Mouse (Mus musculus) hindbrain, embryonic 14.5 days (tissue): Measurements from ENCODE around the gene Tmem88. TPM values are rescaled to one million over a fixed set of nuclear protein-coding genes. Genes with fewer than 3 reads are reported as not detected.

Experiments
- ATAC-seq: fragments of 200-750 bp; cut with Nextera tagmentation; 2 replicates; pipeline ENCODE4 v1.8.0; 2017; ENCODE audit warnings: moderate number of reproducible peaks, mild to moderate bottlenecking, moderate TSS enrichment, moderate library complexity; ENCODE audit not compliant: low FRiP score
- DNase-seq: peaks from one replicate; pipeline ENCODE4 v3.0.0-alpha.2; 2015; ENCODE audit warnings: low spot score
- H3K27ac ChIP-seq: fragments of 300-500 bp; sonication (generic); 2 replicates; pipeline ENCODE4 v1.5.1; 2014; ENCODE audit warnings: mild to moderate bottlenecking, moderate library complexity
- H3K27me3 ChIP-seq: fragments of 300-500 bp; sonication (generic); 2 replicates; pipeline ENCODE4 v1.6.1; 2014; ENCODE audit warnings: mild to moderate bottlenecking, low read length, mixed read lengths; ENCODE audit not compliant: control insufficient read depth, insufficient read depth
- H3K36me3 ChIP-seq: fragments of 300-500 bp; sonication (generic); replicated peaks from 2 replicates; pipeline ENCODE4 v1.6.1; 2014; ENCODE audit not compliant: control insufficient read depth, insufficient read depth
- H3K4me1 ChIP-seq: fragments of 300-500 bp; sonication (generic); replicated peaks from 2 replicates; pipeline ENCODE4 v1.6.1; 2014; ENCODE audit warnings: antibody characterized with exemption, low read length, mixed read lengths; ENCODE audit not compliant: control insufficient read depth, insufficient read depth
- H3K4me2 ChIP-seq: fragments of 300-500 bp; sonication (generic); replicated peaks from 2 replicates; pipeline ENCODE4 v1.6.1; 2014; ENCODE audit warnings: mild to moderate bottlenecking, moderate library complexity
- H3K4me3 ChIP-seq: fragments of 300-500 bp; sonication (generic); replicated peaks from 2 replicates; pipeline ENCODE4 v1.5.1; 2014; ENCODE audit warnings: mild to moderate bottlenecking, low read length
- H3K9ac ChIP-seq: fragments of 300-500 bp; sonication (generic); 2 replicates; pipeline ENCODE4 v1.6.1; 2014
- H3K9me3 ChIP-seq: fragments of 300-500 bp; sonication (generic); 2 replicates; pipeline ENCODE4 v1.6.1; 2016; ENCODE audit warnings: low read length; ENCODE audit not compliant: control insufficient read depth
- WGBS: fragments of 180-500 bp; shearing (Covaris S2); extraction: QIAGEN DNeasy Blood & Tissue Kit; methylation state at CpG from one replicate; pipeline ENCODE4 v1.1.7; 2014; 5-methylcytosine and 5-hydroxymethylcytosine counted together
- polyA plus RNA-seq: library from polyadenylated mRNA; unstranded; fragments of >200 nt; fragmentation: Nextera tagmentation; extraction: Ambion mirVana; gene quantifications from 2 replicates; pipeline ENCODE4 v1.2.1, GENCODE M21; 2014

Tmem88 gene
- polyA plus RNA-seq, 1 experiment from 2014 or later, result 7.7 TPM

GRCm38 (mm10) chr11:69375646-69376045 lies 22.4 kb downstream of the Tmem88 start:
- Histone ChIP-seq H3K27me3 (no peaks in the 10 kb centered on the region), H3K4me2 (no peak overlapping the region), H3K36me3 (peaks cover 4% of the 10 kb centered on the region; the same call in 1 of the 2 replicates), H3K9me3 (no peaks in the 10 kb centered on the region), H3K4me3 (no peak overlapping the region), H3K4me1 (peaks cover 18% of the 10 kb centered on the region), H3K27ac (no peak overlapping the region), H3K9ac (no peak overlapping the region)
- 83% methylated on average over 4 of the region's 4 CpGs for WGBS
- no peak for DNase-seq
- no peak for ATAC-seq

- DNase-seq, result no peak
- WGBS, result 92% methylated on average over 16 of the region's 16 CpGs
Observed at GRCm38 (mm10) chr11:69373223-69373965, 24.6 kb downstream of the Tmem88 start.

GRCm38 (mm10) chr11:69372780-69373170 lies 25.3 kb downstream of the Tmem88 start:
- Histone ChIP-seq H3K4me2 (0 out of 2 replicates have a peak overlapping the region, but pooled peaks have one; percentile 31), H3K4me1 (peaks cover 24% of the 10 kb centered on the region), H3K27ac (peak overlapping the region; percentile 81; the same call in 1 of the 2 replicates), H3K27me3 (no peaks in the 10 kb centered on the region), H3K4me3 (no peak overlapping the region), H3K9ac (no peak overlapping the region), H3K36me3 (peaks cover 4% of the 10 kb centered on the region; the same call in 1 of the 2 replicates), H3K9me3 (no peaks in the 10 kb centered on the region)
- ATAC-seq, result no peak
- WGBS, result 65% methylated on average over 3 of the region's 3 CpGs
- DNase-seq, result no peak

More at GRCm38 (mm10) chr11:69373223-69373965, 24.6 kb downstream of the Tmem88 start:
- no peaks in the 10 kb centered on the region for H3K27me3 ChIP-seq
- no peak overlapping the region for H3K4me2 ChIP-seq
- ATAC-seq, result no peak
- H3K9ac ChIP-seq, result no peak overlapping the region
- H3K27ac ChIP-seq, result no peak overlapping the region
- peaks cover 20% of the 10 kb centered on the region for H3K4me1 ChIP-seq
- no peak overlapping the region for H3K4me3 ChIP-seq
- H3K36me3 ChIP-seq, result peaks cover 4% of the 10 kb centered on the region; the same call in 1 of the 2 replicates
- no peaks in the 10 kb centered on the region for H3K9me3 ChIP-seq

GRCm38 (mm10) chr11:69372056-69372779 lies 25.8 kb downstream of the Tmem88 start:
- Histone ChIP-seq H3K27ac (peak overlapping the region; percentile 81), H3K36me3 (peaks cover 2% of the 10 kb centered on the region; the same call in 1 of the 2 replicates), H3K4me1 (peaks cover 25% of the 10 kb centered on the region), H3K4me3 (no peak overlapping the region), H3K27me3 (no peaks in the 10 kb centered on the region), H3K9ac (no peak overlapping the region), H3K9me3 (no peaks in the 10 kb centered on the region), H3K4me2 (peak overlapping the region; percentile 31)
- DNase-seq (peak; percentile 47), ATAC-seq (no peak)
- 33% methylated on average over 12 of the region's 12 CpGs for WGBS

- Histone ChIP-seq H3K9me3 (no peaks in the 10 kb centered on the region), H3K9ac (peak overlapping the region; percentile 10; the same call in 1 of the 2 replicates), H3K27ac (peak overlapping the region; percentile 81), H3K4me1 (peaks cover 25% of the 10 kb centered on the region), H3K4me3 (no peak overlapping the region), H3K36me3 (no peaks in the 10 kb centered on the region; the same call in 1 of the 2 replicates), H3K27me3 (no peaks in the 10 kb centered on the region), H3K4me2 (peak overlapping the region; percentile 31)
- DNase-seq (no peak), ATAC-seq (no peak)
- 26% methylated on average over 12 of the region's 12 CpGs for WGBS
Observed at GRCm38 (mm10) chr11:69371601-69372000, 26.4 kb downstream of the Tmem88 start.

- Histone ChIP-seq H3K4me1 (peaks cover 30% of the 10 kb centered on the region), H3K9me3 (no peaks in the 10 kb centered on the region), H3K27me3 (no peaks in the 10 kb centered on the region), H3K4me3 (peak overlapping the region; percentile 11), H3K27ac (peak overlapping the region; percentile 81), H3K4me2 (peak overlapping the region; percentile 31), H3K36me3 (no peaks in the 10 kb centered on the region; the same call in 1 of the 2 replicates), H3K9ac (peak overlapping the region; percentile 10)
- WGBS, result 11% methylated on average over 9 of the region's 9 CpGs
- no peak for DNase-seq
- ATAC-seq, result no peak
Observed at GRCm38 (mm10) chr11:69370817-69371215, 27.2 kb downstream of the Tmem88 start.

- peak overlapping the region; percentile 100 for H3K4me3 ChIP-seq
- H3K27me3 ChIP-seq, result no peaks in the 10 kb centered on the region
- peak overlapping the region; percentile 100 for H3K9ac ChIP-seq
- no peak for DNase-seq
- ATAC-seq, result no peak
- WGBS, result 17% methylated on average over 2 of the region's 2 CpGs
- H3K9me3 ChIP-seq, result no peaks in the 10 kb centered on the region
- peak overlapping the region; percentile 97 for H3K4me2 ChIP-seq
- peaks cover 36% of the 10 kb centered on the region for H3K4me1 ChIP-seq
- peak overlapping the region; percentile 100 for H3K27ac ChIP-seq
- H3K36me3 ChIP-seq, result no peaks in the 10 kb centered on the region; the same call in 1 of the 2 replicates
Observed at GRCm38 (mm10) chr11:69369990-69370816, 27.8 kb downstream of the Tmem88 start.

- Histone ChIP-seq H3K36me3 (peaks cover 1% of the 10 kb centered on the region; the same call in 1 of the 2 replicates), H3K9ac (peak within 1 kb of the TSS; percentile 100), H3K4me2 (peak within 1 kb of the TSS; percentile 97), H3K27ac (peak within 1 kb of the TSS; percentile 100), H3K9me3 (no peaks in the 10 kb centered on the region), H3K27me3 (no peaks in the 10 kb centered on the region), H3K4me3 (peak within 1 kb of the TSS; percentile 100), H3K4me1 (peaks cover 44% of the 10 kb centered on the region)
- DNase-seq (no peak), ATAC-seq (no peak)
- 1% methylated on average over 19 of the region's 34 CpGs for WGBS
Observed at GRCm38 (mm10) chr11:69369215-69369989, 28.6 kb downstream of the Tmem88 start, which contains the start of gene Chd3. Chd3 (minus strand) TSS chr11:69369406.
